Mouse (Mus musculus) megakaryocyte-erythroid progenitor cell, adult 5 weeks (primary cell): ENCODE measurements around the gene Snd1. TPM values are rescaled to one million over a fixed set of nuclear protein-coding genes. Genes with fewer than 3 reads are reported as not detected.

Experiments used
- polyA plus RNA-seq: library from polyadenylated mRNA; stranded (reverse); fragments of >175 nt; gene quantifications from 2 replicates; pipeline ENCODE4 v1.2.3, GENCODE M21; 2012

Gene Snd1
- polyA plus RNA-seq, result 133 and 156 TPM in 2 replicates

GRCm38 (mm10) chr6:28474839-28475238 lies at the start of gene Snd1:
TSS of gene Snd1 (plus strand) at chr6:28475139.

GRCm38 (mm10) chr6:28427096-28427839 lies 47.7 kb upstream of the Snd1 start, which contains the start of gene Fscn3:
TSS of gene Fscn3 (plus strand) at chr6:28427789.

GRCm38 (mm10) chr6:28428290-28428689 lies 46.6 kb upstream of the Snd1 start, which contains the start of gene Gcc1:
TSS of gene Gcc1 (minus strand) at chr6:28428390.

GRCm38 (mm10) chr6:28449253-28449652 lies 25.7 kb upstream of the Snd1 start, which contains the start of gene Pax4:
TSS of gene Pax4 (minus strand) at chr6:28449353.

GRCm38 (mm10) chr6:28831011-28831853 lies 356.3 kb downstream of the Snd1 start, which contains the start of gene Lrrc4:
TSS of gene Lrrc4 (minus strand) at chr6:28831747.

Other genes starting within 250 kb of the Snd1 start
- 37.0 and 44.9 TPM in 2 replicates for gene Zfp800, start 77.1 kb upstream of the Snd1 start, polyA plus RNA-seq
- 376 and 447 TPM in 2 replicates for gene Arf5, start 51.6 kb upstream of the Snd1 start, polyA plus RNA-seq
- gene Fscn3, start 47.4 kb upstream of the Snd1 start, polyA plus RNA-seq, result not detected in 2 replicates
- gene Gcc1, start 46.7 kb upstream of the Snd1 start, polyA plus RNA-seq, result 6.3 and 9.4 TPM in 2 replicates
- gene Pax4, start 25.8 kb upstream of the Snd1 start, polyA plus RNA-seq, result not detected in 2 replicates